Mouse (Mus musculus) CH12.LX (cell line): ENCODE data around the gene Dnm1. TPM values are rescaled to one million over a fixed set of nuclear protein-coding genes. Genes with fewer than 3 reads are reported as not detected.

ENCODE experiments used
- DNase-seq: peaks from one replicate; pipeline ENCODE4 v3.0.0-alpha.2; 2013; ENCODE audit errors: extremely low read depth
- H3K27ac ChIP-seq: 2 replicates; pipeline ENCODE4 v1.5.1; 2012; ENCODE audit warnings: low read depth, mild to moderate bottlenecking, control low read depth, moderate library complexity; ENCODE audit not compliant: insufficient read depth
- H3K27me3 ChIP-seq: replicated peaks from 2 replicates; pipeline ENCODE3; 2012; ENCODE audit warnings: inconsistent platforms
- H3K36me3 ChIP-seq, 2 experiments: replicated peaks in 1 of 2; 2 replicates each; pipeline versions ENCODE3 to v1.6.1; 2012; ENCODE audit warnings: inconsistent platforms in 1 of 2, low read length in 1 of 2, mild to moderate bottlenecking in 1 of 2, mixed read lengths in 1 of 2, moderate library complexity in 1 of 2; ENCODE audit not compliant: control insufficient read depth in 1 of 2, insufficient read depth in 1 of 2
- H3K4me1 ChIP-seq, 2 experiments: 2 replicates each; pipeline ENCODE4 v1.6.1; 2012; ENCODE audit warnings: inconsistent platforms in 1 of 2, moderate library complexity in 1 of 2; ENCODE audit not compliant: insufficient read depth in 2 of 2, control insufficient read depth in 1 of 2
- H3K4me2 ChIP-seq: 2 replicates; pipeline ENCODE4 v1.6.1; 2012; ENCODE audit warnings: low read depth, mild to moderate bottlenecking, control low read depth; ENCODE audit not compliant: poor library complexity, insufficient read depth, severe bottlenecking
- H3K4me3 ChIP-seq, 3 experiments: fragments of 150-350 bp in 1 of 3; sonication (generic) in 1 of 3; replicated peaks in 1 of 3; 2 replicates each; pipeline versions ENCODE3 to v1.5.1; 2011 to 2012; ENCODE audit warnings: low read depth in 2 of 3, low read length in 2 of 3, mild to moderate bottlenecking in 2 of 3, moderate library complexity in 2 of 3, control low read depth in 1 of 3, improper control_type of control experiment in 1 of 3, inconsistent platforms in 1 of 3, mixed read lengths in 1 of 3; ENCODE audit not compliant: poor library complexity in 1 of 3
- H3K79me2 ChIP-seq: replicated peaks from 2 replicates; pipeline ENCODE4 v1.6.1; 2012; ENCODE audit warnings: mild to moderate bottlenecking, moderate library complexity; ENCODE audit not compliant: control insufficient read depth, poor library complexity, insufficient read depth, severe bottlenecking; ENCODE audit errors: extremely low read depth
- H3K9ac ChIP-seq: 2 replicates; pipeline ENCODE4 v1.6.1; 2012; ENCODE audit warnings: low read depth, mild to moderate bottlenecking, control low read depth, moderate library complexity; ENCODE audit not compliant: insufficient read depth
- H3K9me3 ChIP-seq: replicated peaks from 2 replicates; pipeline ENCODE3; 2012; ENCODE audit warnings: low read length, inconsistent platforms, mixed read lengths
- BHLHE40 ChIP-seq: IDR thresholded peaks from 2 replicates; pipeline ENCODE4 v1.6.1; 2011; ENCODE audit warnings: mild to moderate bottlenecking, low read depth, low read length, improper control_type of control experiment
- CHD2 ChIP-seq: IDR thresholded peaks from 2 replicates; pipeline ENCODE4 v1.6.1; 2011; ENCODE audit warnings: low read length, improper control_type of control experiment
- E2F4 ChIP-seq: IDR thresholded peaks from 2 replicates; pipeline ENCODE4 v1.6.1; 2011; ENCODE audit warnings: low read depth, low read length, improper control_type of control experiment; ENCODE audit not compliant: insufficient replicate concordance
- ELF1 ChIP-seq: IDR thresholded peaks from 2 replicates; pipeline ENCODE4 v1.6.1; 2014; ENCODE audit warnings: low read depth, mild to moderate bottlenecking, inconsistent platforms, low read length, improper control_type of control experiment
- GABPA ChIP-seq: IDR thresholded peaks from 2 replicates; pipeline ENCODE4 v1.6.1; 2012; ENCODE audit warnings: low read depth, low read length, improper control_type of control experiment, inconsistent platforms; ENCODE audit not compliant: insufficient replicate concordance
- HCFC1 ChIP-seq: IDR thresholded peaks from 2 replicates; pipeline ENCODE4 v1.6.1; 2012; ENCODE audit warnings: low read depth, mild to moderate bottlenecking, inconsistent platforms, low read length, improper control_type of control experiment
- JUND ChIP-seq: conservative IDR thresholded peaks from 2 replicates; pipeline ENCODE4 v1.6.1; 2011; ENCODE audit warnings: low read depth, low read length, improper control_type of control experiment
- KAT2A ChIP-seq: IDR thresholded peaks from 2 replicates; pipeline ENCODE4 v1.6.1; 2012; ENCODE audit warnings: low read length, improper control_type of control experiment, inconsistent platforms; ENCODE audit not compliant: insufficient replicate concordance
- MAFK ChIP-seq: IDR thresholded peaks from 2 replicates; pipeline ENCODE4 v1.6.1; 2011; ENCODE audit warnings: low read length, improper control_type of control experiment; ENCODE audit not compliant: insufficient replicate concordance
- MAX ChIP-seq: IDR thresholded peaks from 2 replicates; pipeline ENCODE4 v1.6.1; 2011; ENCODE audit warnings: low read length, improper control_type of control experiment
- MAZ ChIP-seq: IDR thresholded peaks from 2 replicates; pipeline ENCODE4 v1.6.1; 2012; ENCODE audit warnings: low read depth, mild to moderate bottlenecking, inconsistent platforms, low read length, improper control_type of control experiment, moderate library complexity
- MXI1 ChIP-seq: IDR thresholded peaks from 2 replicates; pipeline ENCODE4 v1.6.1; 2011; ENCODE audit warnings: mild to moderate bottlenecking, low read depth, low read length, improper control_type of control experiment
- MYC ChIP-seq: IDR thresholded peaks from 2 replicates; pipeline ENCODE4 v1.6.1; 2011; ENCODE audit warnings: low read depth, mild to moderate bottlenecking, improper control_type of control experiment, low read length
- NRF1 ChIP-seq: IDR thresholded peaks from 2 replicates; pipeline ENCODE4 v1.6.1; 2014; ENCODE audit warnings: low read depth, mild to moderate bottlenecking, inconsistent platforms, low read length, improper control_type of control experiment, moderate library complexity
- PAX5 ChIP-seq: IDR thresholded peaks from 2 replicates; pipeline ENCODE4 v1.6.1; 2012; ENCODE audit warnings: low read length, inconsistent platforms, mixed read lengths
- POLR2A ChIP-seq: IDR thresholded peaks from 2 replicates; pipeline ENCODE4 v1.6.1; 2011; ENCODE audit warnings: low read depth, mild to moderate bottlenecking, improper control_type of control experiment, low read length
- RCOR1 ChIP-seq: conservative IDR thresholded peaks from 2 replicates; pipeline ENCODE4 v1.6.1; 2012; ENCODE audit warnings: low read depth, mild to moderate bottlenecking, inconsistent platforms, low read length, improper control_type of control experiment
- SIN3A ChIP-seq: IDR thresholded peaks from 2 replicates; pipeline ENCODE4 v1.6.1; 2012; ENCODE audit warnings: low read length, improper control_type of control experiment, inconsistent platforms
- SMC3 ChIP-seq: IDR thresholded peaks from 2 replicates; pipeline ENCODE4 v1.6.1; 2011; ENCODE audit warnings: low read depth, low read length, improper control_type of control experiment
- TBP ChIP-seq: conservative IDR thresholded peaks from 2 replicates; pipeline ENCODE4 v1.6.1; 2011; ENCODE audit warnings: low read depth, low read length, improper control_type of control experiment
- TCF12 ChIP-seq: IDR thresholded peaks from 2 replicates; pipeline ENCODE4 v1.6.1; 2014; ENCODE audit warnings: low read depth, mild to moderate bottlenecking, inconsistent platforms, low read length, improper control_type of control experiment
- UBTF ChIP-seq: IDR thresholded peaks from 2 replicates; pipeline ENCODE4 v1.6.1; 2012; ENCODE audit warnings: low read depth, mild to moderate bottlenecking, inconsistent platforms, low read length, improper control_type of control experiment, moderate library complexity
- USF1 ChIP-seq: IDR thresholded peaks from 2 replicates; pipeline ENCODE4 v1.6.1; 2014; ENCODE audit warnings: low read depth, mild to moderate bottlenecking, inconsistent platforms, low read length, improper control_type of control experiment
- USF2 ChIP-seq: conservative IDR thresholded peaks from 2 replicates; pipeline ENCODE4 v1.6.1; 2011; ENCODE audit warnings: low read depth, low read length, improper control_type of control experiment
- ZC3H11A ChIP-seq: IDR thresholded peaks from 2 replicates; pipeline ENCODE4 v1.6.1; 2012; ENCODE audit warnings: low read depth, mild to moderate bottlenecking, inconsistent platforms, low read length, improper control_type of control experiment
- ZKSCAN1 ChIP-seq: IDR thresholded peaks from 2 replicates; pipeline ENCODE4 v1.6.1; 2012; ENCODE audit warnings: low read depth, inconsistent platforms, low read length, improper control_type of control experiment, borderline replicate concordance
- ZMIZ1 ChIP-seq: IDR thresholded peaks from 2 replicates; pipeline ENCODE4 v1.6.1; 2012; ENCODE audit warnings: low read depth, mild to moderate bottlenecking, inconsistent platforms, low read length, improper control_type of control experiment
- dilution Hi-C: fragments of 300-500 bp; cut with MboI; formaldehyde crosslinking; loops from 2 replicates; pipeline ENCODE4 v1.14.3; 2020; ENCODE audit warnings: low sequenced_read_pairs; ENCODE audit not compliant: extremely low pct_unique_long_range_greater_than_20kb, extremely low pct_ligation_motif_present
- in situ Hi-C: fragments of 300-500 bp; cut with MboI; formaldehyde crosslinking; loops from 3 replicates; pipeline ENCODE4 v1.14.3; 2019; ENCODE audit warnings: low sequenced_read_pairs, low pct_ligation_motif_present, low pct_unique_long_range_greater_than_20kb, mixed read lengths
- polyA plus RNA-seq: library from polyadenylated mRNA; unstranded; fragments of >175 nt; gene quantifications from 2 replicates; pipeline ENCODE4 v1.2.1, GENCODE M21; 2012; ENCODE audit warnings: low read depth; ENCODE audit not compliant: insufficient read length
- total RNA-seq, 2 experiments: library from RNA; depleted of rRNA; stranded (reverse); fragments of 300-350 nt in 1 of 2; fragments of >200 nt in 1 of 2; gene quantifications; 2 replicates each; pipeline ENCODE4 v1.2.3; 2012 to 2014

Gene Dnm1
- total and polyA plus RNA-seq, 3 experiments, result 0.25 TPM; not detected in 2

GRCm38 (mm10) chr2:32395946-32396621, 42.9 kb upstream of the Dnm1 start:
- Histone ChIP-seq H3K9ac (peak overlapping the region; percentile 74), H3K27ac (peak overlapping the region; percentile 50), H3K4me2 (peak overlapping the region; percentile 76), H3K27me3 (peaks cover 23% of the 10 kb centered on the region), H3K4me1 (peaks cover 7 to 14% of the 10 kb centered on the region in 2 experiments; a peak in 3 of 4 replicates), H3K79me2 (no peaks in the 10 kb centered on the region), H3K4me3 (peak overlapping the region; percentile 77 to 92 (median 82)), H3K36me3 (peaks cover 8 to 26% of the 10 kb centered on the region in 2 experiments), H3K9me3 (peaks cover 4% of the 10 kb centered on the region)
- peak; percentile 95 for DNase-seq
- in situ Hi-C loops, result loop anchor here (5.0 kb wide), 1 partner anchor 166 kb away; no protein-coding TSS in a partner anchor
- TF ChIP-seq TCF12 (0 out of 2 replicates have a peak, but pooled peaks have one; percentile 18), MYC (no peak), KAT2A (no peak), MXI1 (peak; percentile 87; the same call in 1 of the 2 replicates), POLR2A (peak; percentile 69), SIN3A (peak; percentile 98), NRF1 (peak; percentile 78), TBP (0 out of 2 replicates have a peak, but pooled peaks have one; percentile 20), ZKSCAN1 (no peak), UBTF (peak; percentile 50; the same call in 1 of the 2 replicates), HCFC1 (peak; percentile 35), ZMIZ1 (peak; percentile 68; the same call in 1 of the 2 replicates)
- TF ChIP-seq, all 38 proteins: peak for 9
- dilution Hi-C loops, result no loop called here

DNA sequence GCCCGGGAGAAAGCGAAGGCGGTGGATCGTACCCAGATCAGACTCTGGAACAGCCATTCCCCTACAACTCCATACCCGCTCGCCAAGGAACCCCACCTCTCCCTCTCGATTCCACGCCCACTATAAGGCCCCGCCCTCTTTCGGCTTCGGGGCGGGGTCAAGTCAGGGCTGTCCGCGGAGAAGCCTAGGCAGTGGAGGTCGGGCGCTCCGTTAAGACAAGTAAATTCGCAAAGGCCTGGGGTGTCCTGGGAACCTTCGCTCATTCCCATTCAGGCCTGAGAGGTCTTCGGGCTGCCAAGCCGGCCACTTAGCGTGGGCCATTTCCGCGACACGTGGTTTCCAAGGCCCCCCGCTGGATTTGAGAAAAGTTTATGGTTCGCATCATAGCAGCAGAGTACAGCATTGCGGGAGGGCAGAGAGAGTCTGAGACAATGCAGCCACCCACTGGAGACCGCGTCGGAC, 42.4 kb upstream of the Dnm1 start, which contains the start of gene Ptges2:
Ptges2 (plus strand) TSS at position 413 of the 462 bp plus-strand sequence.
- Histone ChIP-seq H3K27me3 (peaks cover 29% of the 10 kb centered on the region), H3K27ac (peak within 1 kb of the TSS; percentile 50), H3K79me2 (no peaks in the 10 kb centered on the region), H3K4me1 (peaks cover 7 to 14% of the 10 kb centered on the region in 2 experiments; a peak in 3 of 4 replicates), H3K9ac (peak within 1 kb of the TSS; percentile 74), H3K9me3 (peaks cover 4% of the 10 kb centered on the region), H3K4me3 (peak within 1 kb of the TSS; percentile 77 to 92 (median 82)), H3K4me2 (peak within 1 kb of the TSS; percentile 76), H3K36me3 (peaks cover 3 to 20% of the 10 kb centered on the region in 2 experiments)
- in situ Hi-C loops, result loop anchor here (5.0 kb wide), 1 partner anchor 167 kb away; no protein-coding TSS in a partner anchor
- dilution Hi-C loops, result no loop called here
- TF ChIP-seq TCF12 (peak; percentile 31; the same call in 1 of the 2 replicates), ZMIZ1 (no peak), RCOR1 (no peak), E2F4 (no peak), SIN3A (peak; percentile 98), BHLHE40 (peak; percentile 3; the same call in 1 of the 2 replicates), USF1 (peak; percentile 92), TBP (no peak), ZC3H11A (no peak), UBTF (0 out of 2 replicates have a peak, but pooled peaks have one; percentile 58), MAZ (0 out of 2 replicates have a peak, but pooled peaks have one; percentile 26), POLR2A (peak; percentile 25), NRF1 (no peak), MYC (no peak), USF2 (peak; percentile 82), GABPA (no peak), ZKSCAN1 (no peak), MXI1 (no peak; the same call in none of the 2 replicates), PAX5 (no peak), SMC3 (no peak), JUND (no peak), HCFC1 (peak; percentile 82), ELF1 (peak; percentile 97), CHD2 (no peak), MAX (peak; percentile 100), MAFK (no peak)
- DNase-seq, result peak; percentile 82
